Mouse (Mus musculus) left cerebral cortex, adult 9 months (tissue): ENCODE results near the gene Rnf224.
"Not testable (repeated sequence)": the region's sequence is repeated elsewhere in the genome, so short reads cannot be mapped to it uniquely, and the experiment has no call there.

Experiments used
- DNase-seq, 2 experiments: peaks; one replicate each; pipeline ENCODE4 v3.0.0; 2022; ENCODE audit warnings: low spot score in 2 of 2

Rnf224 gene

GRCm38 (mm10) chr2:25236614-25237013 lies at the start of gene Rnf224:
Gene Rnf224, minus strand, starts transcription at chr2:25236787.
- DNase-seq = no peak

- DNase-seq = no peak
Observed at GRCm38 (mm10) chr2:25286314-25286713, 49.7 kb upstream of the Rnf224 start.

GRCm38 (mm10) chr2:25285551-25285950 lies 49.0 kb upstream of the Rnf224 start:
- no peak for DNase-seq

GRCm38 (mm10) chr2:25278928-25279882 lies 42.6 kb upstream of the Rnf224 start:
- peak in 1 of 2 experiments; percentile 86 for DNase-seq

GRCm38 (mm10) chr2:25273010-25273409 lies 36.4 kb upstream of the Rnf224 start:
- no peak for DNase-seq

- no peak for DNase-seq
Observed at GRCm38 (mm10) chr2:25272515-25272914, 35.9 kb upstream of the Rnf224 start.

GRCm38 (mm10) chr2:25271827-25272511 lies 35.4 kb upstream of the Rnf224 start, which contains the start of the genes Ssna1 and Anapc2:
Gene Ssna1, minus strand, starts transcription at chr2:25272438.
Gene Anapc2, plus strand, starts transcription at chr2:25272478.
- DNase-seq = peak; percentile 90 to 98

- no peak for DNase-seq
Observed at GRCm38 (mm10) chr2:25267746-25268309, 31.2 kb upstream of the Rnf224 start.

GRCm38 (mm10) chr2:25267241-25267640 lies 30.7 kb upstream of the Rnf224 start:
- no peak for DNase-seq

GRCm38 (mm10) chr2:25266720-25267119 lies 30.1 kb upstream of the Rnf224 start:
- DNase-seq = peak in 1 of 2 experiments; percentile 76

- DNase-seq = no peak
Observed at GRCm38 (mm10) chr2:25265897-25266656, 29.5 kb upstream of the Rnf224 start.

- DNase-seq = no peak
Observed at GRCm38 (mm10) chr2:25264851-25265250, 28.3 kb upstream of the Rnf224 start.

GRCm38 (mm10) chr2:25264286-25264660 lies 27.7 kb upstream of the Rnf224 start:
- no peak for DNase-seq

- DNase-seq = no peak
Observed at GRCm38 (mm10) chr2:25263623-25264285, 27.2 kb upstream of the Rnf224 start.

- DNase-seq = no peak
Observed at GRCm38 (mm10) chr2:25262795-25263622, 26.4 kb upstream of the Rnf224 start.

- peak; percentile 97 for DNase-seq
Observed at GRCm38 (mm10) chr2:25262291-25262767, 25.7 kb upstream of the Rnf224 start, which contains the start of gene Tprn. Gene Tprn, plus strand, starts transcription at chr2:25262618.

GRCm38 (mm10) chr2:25261870-25262269 lies 25.3 kb upstream of the Rnf224 start:
- peak in 1 of 2 experiments; percentile 59 for DNase-seq

- no peak for DNase-seq
Observed at GRCm38 (mm10) chr2:25258887-25259286, 22.3 kb upstream of the Rnf224 start.

GRCm38 (mm10) chr2:25257250-25257649 lies 20.7 kb upstream of the Rnf224 start:
- DNase-seq = not testable (repeated sequence)
